ENCODE assay signal across 8 mouse cellular contexts in genomic region chr16:17069511-17070443, GRCm38 (mm10). TPM values are rescaled to one million over a fixed set of nuclear protein-coding genes. Genes with fewer than 3 reads are reported as not detected.
DNase-seq lines count a peak whose midpoint lies in the region; ATAC-seq and TF ChIP-seq lines count a peak whose summit lies in the region.

TSS of gene Ypel1 (plus strand) at chr16:17069696.

- no peaks in the 10 kb centered on the region for H3K79me2 ChIP-seq in heart, adult 2 months (replicated peaks; ENCODE audit: control insufficient read depth, insufficient read depth, low read length)

- H3K36me3 ChIP-seq in embryonic facial prominence, embryonic 11.5 days (replicated peaks; ENCODE audit: control insufficient read depth, insufficient read depth, low read depth, low read length), result 0 out of 2 replicates have a peak, but pooled peaks cover 2% of the 10 kb centered on the region
- no peaks in the 10 kb centered on the region for H3K36me3 ChIP-seq in heart, adult 2 months (ENCODE audit: control insufficient read depth, insufficient read depth, low read length)
- H3K36me3 ChIP-seq in kidney, adult 2 months (ENCODE audit: control insufficient read depth, insufficient read depth, low read length), result no peaks in the 10 kb centered on the region
- 0 out of 2 replicates have a peak, but pooled peaks cover 2% of the 10 kb centered on the region for H3K36me3 ChIP-seq in limb, embryonic 14.5 days (ENCODE audit: control insufficient read depth, insufficient read depth, low read length)
- peaks cover 3% of the 10 kb centered on the region; the same call in 1 of the 2 replicates for H3K36me3 ChIP-seq in midbrain, embryonic 16.5 days (ENCODE audit: control insufficient read depth, insufficient read depth, low read length)

- no peaks in the 10 kb centered on the region for H3K9me3 ChIP-seq in embryonic facial prominence, embryonic 11.5 days (replicated peaks; ENCODE audit: control insufficient read depth, low read length)
- no peaks in the 10 kb centered on the region for H3K9me3 ChIP-seq in limb, embryonic 14.5 days (ENCODE audit: control insufficient read depth, low read length)
- H3K9me3 ChIP-seq in midbrain, embryonic 16.5 days (replicated peaks; ENCODE audit: control insufficient read depth, low read length, poor library complexity, severe bottlenecking), result no peaks in the 10 kb centered on the region

- under 1% methylated on average over 75 of the region's 76 CpGs for WGBS in embryonic facial prominence, embryonic 11.5 days
- WGBS in heart, adult 2 months, result under 1% methylated on average over 76 of the region's 76 CpGs
- WGBS in kidney, adult 2 months, result under 1% methylated on average over 76 of the region's 76 CpGs
- under 1% methylated on average over 68 of the region's 76 CpGs for WGBS in limb, embryonic 14.5 days
- WGBS in midbrain, embryonic 16.5 days, result under 1% methylated on average over 68 of the region's 76 CpGs

- H3K4me3 ChIP-seq in embryonic facial prominence, embryonic 11.5 days (ENCODE audit: low read depth, low read length), result peak within 1 kb of the TSS; percentile 90
- H3K4me3 ChIP-seq in heart, adult 2 months, result peak within 1 kb of the TSS; percentile 80
- peak within 1 kb of the TSS; percentile 82 for H3K4me3 ChIP-seq in kidney, adult 2 months (ENCODE audit: insufficient read depth, low read depth, low read length)
- peak within 1 kb of the TSS; percentile 78 for H3K4me3 ChIP-seq in limb, embryonic 14.5 days (replicated peaks; ENCODE audit: low read length)
- H3K4me3 ChIP-seq in midbrain, embryonic 16.5 days (ENCODE audit: low read depth, low read length), result peak within 1 kb of the TSS; percentile 91

- H3K27ac ChIP-seq in embryonic facial prominence, embryonic 11.5 days (replicated peaks; ENCODE audit: low read depth, low read length), result peak within 1 kb of the TSS; percentile 77
- H3K27ac ChIP-seq in heart, adult 2 months, result peak within 1 kb of the TSS; percentile 55; the same call in 1 of the 2 replicates
- no peak within 1 kb of the TSS for H3K27ac ChIP-seq in kidney, adult 2 months (ENCODE audit: insufficient read depth, low read depth, low read length)
- H3K27ac ChIP-seq in limb, embryonic 14.5 days (replicated peaks; ENCODE audit: low read depth, low read length), result peak within 1 kb of the TSS; percentile 79
- peak within 1 kb of the TSS; percentile 93 for H3K27ac ChIP-seq in midbrain, embryonic 16.5 days (ENCODE audit: low read length)

- H3K27me3 ChIP-seq in embryonic facial prominence, embryonic 11.5 days (ENCODE audit: control insufficient read depth, insufficient read depth, low read length), result no peaks in the 10 kb centered on the region
- no peaks in the 10 kb centered on the region for H3K27me3 ChIP-seq in heart, adult 2 months (ENCODE audit: control insufficient read depth, insufficient read depth, low read length)
- H3K27me3 ChIP-seq in kidney, adult 2 months (replicated peaks; ENCODE audit: control insufficient read depth, insufficient read depth, low read length), result no peaks in the 10 kb centered on the region
- no peaks in the 10 kb centered on the region for H3K27me3 ChIP-seq in limb, embryonic 14.5 days (ENCODE audit: control insufficient read depth, insufficient read depth, low read length)
- H3K27me3 ChIP-seq in midbrain, embryonic 16.5 days (ENCODE audit: control insufficient read depth, insufficient read depth, low read depth, low read length), result no peaks in the 10 kb centered on the region

- H3K9ac ChIP-seq in embryonic facial prominence, embryonic 11.5 days (replicated peaks; ENCODE audit: low read length), result peak within 1 kb of the TSS; percentile 87
- H3K9ac ChIP-seq in heart, adult 2 months (ENCODE audit: low read depth, low read length), result peak within 1 kb of the TSS; percentile 74
- H3K9ac ChIP-seq in limb, embryonic 14.5 days (ENCODE audit: low read depth, low read length, severe bottlenecking), result peak within 1 kb of the TSS; percentile 87
- peak within 1 kb of the TSS; percentile 94 for H3K9ac ChIP-seq in midbrain, embryonic 16.5 days (ENCODE audit: low read depth, low read length)

- no peak for TF ChIP-seq POLR2A in heart, adult 2 months (IDR thresholded peaks at IDR 0.05; ENCODE audit: insufficient read depth, low read depth, low read length)
- TF ChIP-seq POLR2A in kidney, adult 2 months (IDR thresholded peaks at IDR 0.05; ENCODE audit: low read depth, low read length), result no peak
- peak; percentile 75; the same call in 1 of the 2 replicates for TF ChIP-seq POLR2A in limb, embryonic 14.5 days (IDR thresholded peaks at IDR 0.05; ENCODE audit: borderline replicate concordance, extremely low read depth, insufficient read depth, insufficient read length)

- H3K4me2 ChIP-seq in embryonic facial prominence, embryonic 11.5 days (ENCODE audit: low read depth, low read length), result peak within 1 kb of the TSS; percentile 67
- H3K4me2 ChIP-seq in limb, embryonic 14.5 days (replicated peaks; ENCODE audit: low read depth, low read length, severe bottlenecking), result peak within 1 kb of the TSS; percentile 73
- peak within 1 kb of the TSS; percentile 61 for H3K4me2 ChIP-seq in midbrain, embryonic 16.5 days (ENCODE audit: low read length)

- no peak for TF ChIP-seq EP300 in heart, adult 2 months (IDR thresholded peaks at IDR 0.05; ENCODE audit: insufficient read depth, low read depth, low read length)

- intact Hi-C loops in heart, adult 2 months (cut with DNase I), result loop anchor here (5.0 kb wide), 1 partner anchor 87 kb away; the partner anchor contains the start of gene Mapk1

- H3K4me1 ChIP-seq in embryonic facial prominence, embryonic 11.5 days (ENCODE audit: control insufficient read depth, insufficient read depth, low read length), result no peaks in the 10 kb centered on the region
- H3K4me1 ChIP-seq in heart, adult 2 months (ENCODE audit: control insufficient read depth, insufficient read depth, low read length), result peaks cover 1% of the 10 kb centered on the region; the same call in 1 of the 2 replicates
- no peaks in the 10 kb centered on the region for H3K4me1 ChIP-seq in kidney, adult 2 months (ENCODE audit: control insufficient read depth, insufficient read depth, low read length)
- H3K4me1 ChIP-seq in limb, embryonic 14.5 days (ENCODE audit: control insufficient read depth, insufficient read depth, low read length), result peaks cover 4% of the 10 kb centered on the region
- peaks cover 27% of the 10 kb centered on the region for H3K4me1 ChIP-seq in midbrain, embryonic 16.5 days (ENCODE audit: control insufficient read depth, insufficient read depth, low read length)

- TF ChIP-seq CTCF in heart, adult 2 months (IDR thresholded peaks at IDR 0.05), result peak; percentile 31
- TF ChIP-seq CTCF in kidney, adult 2 months (conservative IDR thresholded peaks at IDR 0.05; ENCODE audit: insufficient read depth, insufficient read length, low read depth, low read length), result no peak

- ATAC-seq in embryonic facial prominence, embryonic 11.5 days (replicated peaks; ENCODE audit: insufficient number of reproducible peaks, low FRiP score, low TSS enrichment, low read depth), result peak; percentile 95
- peak; percentile 95 for ATAC-seq in limb, embryonic 14.5 days (ENCODE audit: low FRiP score, low read depth)
- ATAC-seq in midbrain, embryonic 16.5 days, result peak; percentile 97

- peak; percentile 68 for DNase-seq in 3134 (ENCODE audit: extremely low read depth, insufficient read length, low spot score)
- peak; percentile 96 for DNase-seq in adrenal gland, postnatal 14 days
- peak; percentile 91 for DNase-seq in embryonic facial prominence, embryonic 11.5 days (ENCODE audit: low spot score)
- DNase-seq in heart, adult 2 months, result peak; percentile 91 to 93
- peak; percentile 90 for DNase-seq in kidney, adult 2 months
- peak; percentile 78 for DNase-seq in limb, embryonic 14.5 days (ENCODE audit: low spot score)
- DNase-seq in spleen, postnatal 10 days (ENCODE audit: low spot score in 2 of 2), result peak; percentile 65 to 76

RNA-seq across cellular contexts. Expression of gene Ypel1, which starts in this region (rescaled TPM):
- 5.2 and 5.3 TPM in 2 replicates for total RNA-seq in adrenal gland, postnatal 14 days (2021)
- polyA plus RNA-seq in embryonic facial prominence, embryonic 11.5 days (2014; fragmentation: Nextera tagmentation; extraction: Ambion mirVana), result 97.1 and 108 TPM in 2 replicates
- 1 to 10 TPM in 1 of 2 experiments, under 1 TPM in 1; 0.99 to 1.2 TPM for total RNA-seq in heart, adult 2 months (2021)
- 0.53 and 1.3 TPM in 2 replicates for polyA plus RNA-seq in heart, adult 2 months (2012; rRNA removed)
- 1.6 and 2.3 TPM in 2 replicates for polyA plus RNA-seq in kidney, adult 2 months (2012; rRNA removed)
- polyA plus RNA-seq in limb, embryonic 14.5 days (2012; rRNA removed), result 20.3 and 20.7 TPM in 2 replicates
- 36.9 and 42.9 TPM in 2 replicates for polyA plus RNA-seq in limb, embryonic 14.5 days (2014; fragmentation: Nextera tagmentation; extraction: Ambion mirVana)
- polyA plus RNA-seq in midbrain, embryonic 16.5 days (2015; fragmentation: Nextera tagmentation; extraction: Ambion mirVana), result 150 and 160 TPM in 2 replicates
